Mouse (Mus musculus): Measurements from ENCODE around the gene Mib2.
"Not testable (repeated sequence)": the region's sequence is repeated elsewhere in the genome, so short reads cannot be mapped to it uniquely, and the experiment has no call there.

Mib2 gene

GRCm38 (mm10) chr4:155670236-155670635 is 1.2 kb upstream of the Mib2 start:
- DNase-seq (ENCODE audit: low spot score), result not testable (repeated sequence)

DNA sequence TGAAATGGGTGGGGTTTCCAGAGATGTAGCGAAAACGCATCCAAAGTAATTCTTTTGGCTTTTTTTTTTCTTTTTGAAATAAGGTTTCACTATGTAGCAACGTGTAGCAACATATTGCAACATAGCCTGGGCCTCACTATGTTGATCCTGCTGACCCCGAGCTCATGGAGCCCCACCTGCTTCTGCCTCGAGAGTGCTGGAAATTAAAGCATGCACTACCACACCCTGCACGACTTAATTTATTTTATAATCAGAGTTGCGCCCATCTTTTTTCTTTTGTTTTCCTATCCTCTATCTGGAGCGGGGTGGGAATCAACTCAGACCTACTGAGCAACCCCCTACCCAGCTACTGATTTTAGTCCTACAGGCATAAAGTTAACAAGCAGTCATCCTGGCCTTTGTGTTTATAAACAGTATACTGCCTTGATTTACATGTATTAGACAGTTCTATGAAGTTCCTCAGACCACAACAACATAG is 639 bp upstream of the Mib2 start:
- DNase-seq (ENCODE audit: low spot score), result no peak

DNA sequence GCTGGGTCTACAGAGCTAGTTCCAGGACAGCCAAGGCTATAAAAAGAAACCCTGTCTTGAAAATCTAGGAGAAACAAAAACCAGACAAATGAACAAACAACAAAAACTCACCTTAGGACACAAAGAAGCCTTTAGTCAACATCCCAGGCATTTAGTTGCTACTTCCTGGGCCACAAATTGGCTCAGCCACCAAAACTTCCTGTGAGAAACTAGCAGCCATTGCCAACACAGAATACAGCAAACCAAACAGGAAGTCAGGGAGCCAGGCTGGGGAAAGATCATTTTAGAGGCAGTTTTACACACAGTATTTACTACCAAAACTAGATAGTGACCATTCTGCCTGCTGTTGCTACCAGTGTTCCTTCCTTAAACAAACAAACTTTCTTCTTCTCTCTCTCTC is 2.1 kb downstream of the Mib2 start:
- no peak for DNase-seq (ENCODE audit: low spot score)

GRCm38 (mm10) chr4:155660641-155661040 is 8.4 kb downstream of the Mib2 start:
- DNase-seq (ENCODE audit: low spot score), result peak; percentile 12

GRCm38 (mm10) chr4:155658961-155659360 is 10.0 kb downstream of the Mib2 start:
- DNase-seq (ENCODE audit: low spot score), result no peak

DNA sequence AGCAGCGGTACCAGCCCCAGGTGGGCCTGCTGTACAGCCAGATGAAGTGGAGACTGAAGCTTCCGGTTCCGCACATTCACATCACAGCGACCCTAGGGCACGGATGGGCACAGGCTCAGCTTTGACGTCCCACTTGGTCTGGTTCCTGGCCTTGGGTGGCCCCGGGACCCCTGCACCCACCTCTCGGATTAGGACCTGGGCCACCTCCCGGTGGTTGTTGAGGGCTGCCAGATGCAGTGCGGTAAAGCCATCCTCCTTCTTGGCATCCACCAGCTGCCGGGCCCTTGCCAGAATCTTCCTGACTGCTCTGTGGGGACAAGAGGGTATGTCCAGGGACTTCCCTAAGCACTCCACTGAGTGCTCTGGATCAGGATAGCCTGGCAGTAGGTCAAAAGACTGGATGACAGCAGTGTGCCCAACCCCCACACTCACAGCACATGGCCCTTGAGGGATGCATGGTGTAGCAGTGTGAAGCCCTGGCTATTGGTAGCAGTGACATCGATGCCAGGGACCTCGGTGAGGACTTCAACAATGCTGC is 12.7 kb downstream of the Mib2 start:
- DNase-seq (ENCODE audit: low spot score), result no peak

- peak; percentile 37 for DNase-seq (ENCODE audit: low spot score)
These were observed 14.3 kb downstream of the Mib2 start for GRCm38 (mm10) chr4:155654456-155655298.

DNA sequence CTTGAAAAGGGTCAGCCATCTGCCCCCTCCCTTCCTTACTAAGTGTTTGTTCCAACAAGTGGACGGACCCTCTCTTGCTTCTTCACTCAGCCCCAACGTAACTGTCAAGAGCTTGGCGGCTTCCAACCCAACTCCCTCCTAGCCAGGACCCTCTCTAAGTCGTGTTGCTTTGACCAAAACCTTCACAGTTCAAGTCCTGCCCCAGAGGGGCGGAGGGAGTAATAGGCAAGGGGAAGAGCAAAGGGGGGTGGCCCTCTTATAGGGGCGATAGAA is 14.9 kb downstream of the Mib2 start:
- DNase-seq (ENCODE audit: low spot score), result no peak

DNA sequence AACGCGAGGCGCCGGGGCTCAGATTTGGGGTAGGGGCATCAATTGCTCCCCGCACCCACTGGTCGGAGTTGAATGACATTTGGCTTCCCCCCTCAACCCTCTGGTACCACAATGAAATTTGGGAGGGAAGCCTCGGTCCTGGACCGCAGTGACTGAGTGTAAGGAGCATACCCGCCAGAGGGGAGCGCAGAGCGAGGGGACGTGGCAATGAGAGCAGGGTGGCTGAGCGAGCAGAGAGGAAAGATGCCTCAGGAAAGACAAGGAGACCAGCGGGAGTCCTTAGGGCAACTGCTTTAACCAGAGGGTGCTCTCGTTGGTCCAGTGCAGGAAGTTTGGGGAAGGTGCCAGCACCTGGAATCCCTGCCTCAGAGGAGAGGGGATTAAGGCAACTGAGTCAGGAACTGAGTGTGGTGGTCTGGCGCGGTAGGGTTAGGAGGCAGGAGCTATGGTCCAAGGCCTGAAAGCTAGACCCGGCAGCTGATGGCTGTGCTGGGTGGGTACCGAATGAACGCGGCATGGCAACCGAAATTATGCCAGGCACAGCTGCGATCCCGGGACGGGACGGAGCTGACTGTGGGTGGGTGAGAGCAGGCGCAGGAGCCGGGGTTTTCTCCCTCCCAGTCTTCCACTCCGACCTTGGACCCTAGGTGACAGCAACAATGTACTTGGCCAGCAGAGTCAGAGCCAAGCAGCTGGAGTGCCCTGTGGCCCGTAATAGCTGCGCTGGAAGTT is 15.4 kb downstream of the Mib2 start:
- DNase-seq (ENCODE audit: low spot score), result peak; percentile 39

GRCm38 (mm10) chr4:155653086-155653450 is 15.9 kb downstream of the Mib2 start, which contains the start of gene Mmp23:
Gene Mmp23, minus strand, starts transcription at chr4:155653384.
- peak; percentile 36 for DNase-seq (ENCODE audit: low spot score)

GRCm38 (mm10) chr4:155652283-155653085 is 16.5 kb downstream of the Mib2 start:
- no peak for DNase-seq (ENCODE audit: low spot score)

DNA sequence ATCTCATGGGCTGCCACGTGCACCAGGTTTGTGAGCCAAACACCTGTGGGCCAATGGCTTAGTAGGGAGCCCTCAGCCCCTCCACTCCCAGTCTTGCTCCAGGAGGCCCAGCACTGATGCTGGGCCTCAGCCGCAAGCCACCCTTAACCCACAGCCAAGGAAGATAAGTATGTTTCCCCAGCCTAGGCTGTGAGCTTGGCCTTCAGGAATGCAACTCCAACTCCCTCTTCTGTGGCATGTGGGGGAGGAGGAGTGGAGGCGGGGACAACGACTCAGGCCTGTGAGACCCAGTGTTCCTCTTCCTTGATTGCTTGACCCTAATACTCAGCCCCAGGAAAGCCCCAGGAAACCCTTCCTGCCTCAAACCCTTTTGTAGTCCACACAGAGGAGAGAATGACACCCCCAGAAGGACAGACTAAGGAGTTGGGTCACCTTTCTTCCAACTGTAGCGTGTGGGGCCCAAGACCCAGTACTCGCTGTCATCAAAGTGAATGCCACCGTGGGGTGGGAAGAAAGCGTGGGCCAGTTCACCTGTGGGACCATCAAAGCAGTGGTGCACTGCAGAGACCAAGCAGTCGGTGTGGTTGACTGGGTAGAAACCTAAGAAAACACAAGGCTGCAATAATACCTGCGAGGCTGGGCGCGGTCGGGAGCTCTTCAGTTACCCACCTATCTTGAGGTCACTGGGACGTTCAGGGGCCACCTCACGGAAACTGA is 17.3 kb downstream of the Mib2 start:
- peak; percentile 77 for DNase-seq (ENCODE audit: low spot score)

- DNase-seq (ENCODE audit: low spot score), result no peak
These were observed 19.6 kb downstream of the Mib2 start for GRCm38 (mm10) chr4:155649355-155649754.

- DNase-seq (ENCODE audit: low spot score), result no peak
These were observed 23.3 kb downstream of the Mib2 start for GRCm38 (mm10) chr4:155645721-155646120.

DNA sequence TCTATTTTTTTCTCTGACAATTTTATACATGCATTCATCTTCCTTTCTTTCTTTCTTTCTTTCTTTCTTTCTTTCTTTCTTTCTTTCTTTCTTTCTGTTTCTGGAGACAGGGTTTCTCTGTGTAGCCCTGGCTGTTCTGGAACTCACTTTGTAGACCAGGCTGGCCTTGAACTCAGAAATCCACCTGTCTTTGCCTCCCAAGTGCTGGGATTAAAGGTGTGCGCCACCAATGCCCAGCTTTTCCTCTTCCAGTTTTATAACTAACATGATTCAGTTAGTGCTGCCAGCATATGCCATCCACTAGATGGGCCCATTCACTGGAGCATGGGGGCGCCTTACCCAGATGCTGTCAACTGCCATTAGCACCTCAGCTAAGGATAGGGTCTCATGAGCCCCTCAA is 23.7 kb downstream of the Mib2 start, which contains the start of gene Gm10563:
Gene Gm10563, minus strand, starts transcription at position 101 of the 400 bp plus-strand sequence.
- DNase-seq (ENCODE audit: low spot score), result not testable (repeated sequence)

GRCm38 (mm10) chr4:155643531-155643930 is 25.5 kb downstream of the Mib2 start:
- no peak for DNase-seq (ENCODE audit: low spot score)

GRCm38 (mm10) chr4:155635766-155636499 is 33.1 kb downstream of the Mib2 start:
- no peak for DNase-seq (ENCODE audit: low spot score)

GRCm38 (mm10) chr4:155630267-155630666 is 38.7 kb downstream of the Mib2 start:
- DNase-seq (ENCODE audit: low spot score), result no peak

DNA sequence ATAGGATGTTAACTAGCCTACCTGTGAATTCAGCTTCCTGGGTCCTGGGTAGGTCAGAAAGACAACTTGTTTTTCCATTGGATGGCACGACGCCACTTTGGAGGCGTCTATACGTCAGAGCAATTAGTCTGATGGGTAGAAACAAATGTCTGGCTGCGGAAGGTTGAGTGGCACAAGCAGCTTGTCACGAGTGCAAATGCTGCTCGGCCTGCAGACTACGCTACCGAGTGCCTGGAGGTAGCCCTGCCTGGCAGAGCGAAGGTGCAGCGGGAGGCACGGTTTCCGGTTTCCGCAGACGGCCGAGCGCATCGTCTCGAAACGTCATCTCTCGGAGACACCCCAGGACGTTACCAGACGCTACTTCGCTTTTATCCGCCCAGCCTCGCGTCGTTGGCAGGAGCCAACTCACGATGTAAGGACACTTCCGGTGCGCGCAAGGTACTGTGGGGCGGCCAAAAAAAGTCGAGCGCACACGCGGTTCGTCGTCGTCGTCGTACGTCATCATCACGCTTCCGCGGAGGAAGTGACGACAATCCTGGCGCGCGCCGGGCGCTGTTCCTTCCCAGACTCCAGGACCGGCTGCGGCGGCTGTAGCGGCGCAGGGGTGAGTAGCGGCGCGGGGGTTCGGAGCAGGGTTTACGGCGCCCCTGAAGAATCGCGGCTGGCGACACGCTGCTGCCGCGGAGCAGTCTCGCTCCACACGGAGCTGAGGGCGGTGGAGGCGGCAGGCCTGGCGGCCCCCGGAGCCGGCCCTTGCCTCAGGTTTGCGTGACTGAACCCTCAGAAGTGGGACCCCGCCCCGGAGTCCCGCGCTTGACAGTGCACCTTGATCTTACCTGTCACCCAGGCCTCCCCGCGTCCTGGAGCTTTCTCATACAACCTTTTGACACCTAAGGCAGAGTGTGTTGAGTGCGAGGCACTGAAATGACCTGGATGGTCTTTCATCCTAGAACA is 44.4 kb downstream of the Mib2 start, which contains the start of gene Cdk11b:
Gene Cdk11b, plus strand, starts transcription at position 517 of the 954 bp plus-strand sequence.
- DNase-seq (ENCODE audit: low spot score), result peak; percentile 97

Measured in testis, postnatal 14 days (tissue).